Mouse (Mus musculus) lung, postnatal 10 days (tissue): ENCODE measurements at regions not wholly inside any gene's neighbourhood (a gene's known extent, or its start where the extent isn't known, plus 50 kb on each side); places are given as distances from the start of the nearest gene placed in this dataset.
"Not testable (repeated sequence)": the region's sequence is repeated elsewhere in the genome, so short reads cannot be mapped to it uniquely, and the experiment has no call there.

Experiments
- DNase-seq: peaks from one replicate; pipeline ENCODE4 v3.0.0; 2021

DNA sequence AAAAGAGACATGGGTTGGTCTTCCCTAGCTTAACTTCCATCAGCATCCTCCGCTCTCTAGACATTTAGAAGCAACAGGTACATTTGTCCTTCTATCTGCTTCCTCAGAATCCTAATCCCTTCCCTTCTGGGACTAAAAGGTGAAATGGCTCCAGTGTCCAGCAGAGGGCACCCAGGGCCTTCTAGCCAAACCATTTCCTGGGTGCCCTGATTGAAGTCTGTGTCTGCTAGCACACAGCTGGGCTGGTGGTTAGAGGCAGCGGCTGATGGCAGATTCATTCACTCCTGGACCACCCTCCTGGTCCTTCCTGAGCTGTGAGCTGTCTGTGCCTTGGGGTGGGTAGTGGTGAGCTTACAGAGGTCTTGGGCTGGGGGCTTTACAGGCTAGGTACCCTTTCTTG is 76.5 kb upstream of the Col13a1 start:
- peak; percentile 69 for DNase-seq

DNA sequence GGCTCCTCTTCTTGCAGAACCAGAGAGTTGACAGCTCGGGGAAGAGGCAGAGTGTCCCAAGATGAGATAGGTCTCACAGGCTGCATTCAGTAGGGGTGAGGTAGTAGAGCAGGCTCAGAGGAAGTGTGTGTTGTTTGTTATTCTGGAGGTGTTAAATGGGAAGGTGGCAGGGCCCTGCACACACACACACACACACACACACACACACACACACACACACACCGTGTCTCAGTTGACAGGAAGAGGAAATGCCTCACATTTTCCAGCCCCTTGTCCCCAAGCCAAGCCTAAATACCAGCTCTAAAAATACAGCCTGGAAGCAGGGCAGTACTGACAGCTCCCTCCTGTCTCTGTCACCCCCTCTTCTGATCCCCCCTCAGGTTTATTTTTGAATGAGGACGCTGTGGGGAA is 70.9 kb upstream of the Col13a1 start:
- DNase-seq = peak; percentile 89

DNA sequence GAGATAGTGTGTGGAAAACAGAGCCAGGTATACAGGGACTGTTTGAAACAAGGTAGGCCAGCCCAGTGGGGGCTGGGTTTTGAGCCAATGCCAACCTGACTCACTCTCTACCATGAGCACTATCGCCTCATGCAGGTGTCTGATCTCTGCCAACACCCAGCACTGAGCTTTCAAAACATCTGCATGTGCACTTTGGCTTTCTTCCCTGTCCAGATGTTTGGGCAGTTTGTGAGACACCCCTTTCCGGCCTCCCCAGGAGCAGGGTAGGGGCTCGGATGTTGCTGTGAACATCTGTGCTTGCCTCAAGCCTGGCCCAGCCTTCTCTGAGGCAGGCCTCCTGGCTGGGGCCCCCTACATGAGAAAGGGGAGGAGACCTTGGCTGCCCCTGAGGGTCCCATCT is 65.5 kb upstream of the Col13a1 start:
- DNase-seq = peak; percentile 62

GRCm38 (mm10) chr10:62039915-62040314 is 61.0 kb upstream of the Col13a1 start:
- peak; percentile 18 for DNase-seq

GRCm38 (mm10) chr10:62038656-62039055 is 59.7 kb upstream of the Col13a1 start:
- DNase-seq = peak; percentile 22

- peak; percentile 57 for DNase-seq
Measured at GRCm38 (mm10) chr10:62037402-62038199, 58.7 kb upstream of the Col13a1 start.

GRCm38 (mm10) chr10:62036815-62037214 is 57.9 kb upstream of the Col13a1 start:
- no peak for DNase-seq

DNA sequence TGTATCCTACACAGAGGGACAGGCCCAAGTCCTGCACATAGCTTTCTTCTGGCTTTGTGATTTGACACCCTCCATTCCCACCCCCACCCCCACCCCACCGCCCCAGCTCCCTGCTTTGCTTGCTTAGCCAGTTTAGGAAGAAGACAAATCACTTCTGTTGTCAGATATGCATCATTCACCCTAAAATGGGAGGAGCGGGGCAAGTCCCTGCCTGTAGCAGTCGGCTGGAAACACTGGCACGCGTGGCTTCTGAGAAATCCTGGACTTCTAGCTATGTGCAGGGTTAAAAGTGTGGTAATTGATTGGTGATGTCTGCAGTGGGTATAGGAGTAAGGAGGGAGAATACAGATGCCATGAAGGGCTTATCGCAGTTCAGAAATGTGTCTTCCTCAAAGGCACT is 55.4 kb upstream of the Col13a1 start:
- DNase-seq = no peak

GRCm38 (mm10) chr10:62033748-62034147 is 54.8 kb upstream of the Col13a1 start:
- no peak for DNase-seq

DNA sequence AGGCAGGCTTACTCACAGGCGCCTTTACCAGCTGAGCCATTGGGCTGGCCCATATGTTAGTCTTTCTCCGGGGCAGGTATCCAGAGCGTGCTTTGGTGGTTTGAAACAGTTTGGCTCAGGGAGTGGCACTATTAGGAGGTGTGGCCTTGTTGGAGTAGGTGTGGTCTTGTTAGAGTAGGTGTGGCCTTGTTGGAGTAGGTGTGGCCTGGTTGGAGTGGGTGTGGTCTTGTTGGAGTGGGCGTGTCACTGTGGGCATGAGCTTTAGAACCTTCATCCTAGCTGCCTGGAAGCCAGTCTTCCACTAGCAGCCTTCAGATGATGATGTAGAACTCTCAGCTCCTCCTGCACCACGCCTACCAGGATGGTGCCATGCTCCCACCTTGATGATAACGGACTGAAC is 53.1 kb upstream of the Col13a1 start:
- not testable (repeated sequence) for DNase-seq

DNA sequence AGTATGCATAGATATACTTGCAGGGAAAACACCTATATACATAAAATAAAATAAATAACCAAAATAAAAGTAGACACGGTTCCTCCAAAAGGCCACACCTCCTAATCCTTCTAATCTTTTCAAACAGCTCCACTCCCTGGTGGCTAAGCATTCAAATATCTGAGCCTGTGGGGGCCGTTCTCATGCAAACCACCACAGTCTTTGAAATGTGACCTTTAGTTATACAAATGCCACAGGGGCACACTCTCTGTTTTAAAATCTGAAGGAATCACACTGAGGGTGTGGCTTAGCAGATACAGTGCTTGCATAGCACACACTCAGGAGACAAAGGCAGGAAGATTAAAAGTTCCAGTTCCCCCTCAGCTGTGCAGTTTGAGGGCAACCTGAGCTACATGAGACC is 50.4 kb upstream of the Col13a1 start:
- no peak for DNase-seq
